Mouse (Mus musculus) midbrain, postnatal 0 days (tissue): ENCODE measurements around the gene Gpc6. TPM values are rescaled to one million over a fixed set of nuclear protein-coding genes. Genes with fewer than 3 reads are reported as not detected.

Experiments used
- ATAC-seq: fragments of 200-750 bp; cut with Nextera tagmentation; 2 replicates; pipeline ENCODE4 v1.8.0; 2017; ENCODE audit warnings: moderate number of reproducible peaks, mild to moderate bottlenecking, moderate TSS enrichment, moderate library complexity; ENCODE audit not compliant: low FRiP score
- DNase-seq: peaks from one replicate; pipeline ENCODE4 v3.0.0-alpha.2; 2015; ENCODE audit warnings: low spot score
- H3K27ac ChIP-seq: fragments of 300-500 bp; sonication (generic); 2 replicates; pipeline ENCODE4 v1.5.1; 2014; ENCODE audit warnings: low read depth, mild to moderate bottlenecking, low read length, mixed read lengths
- H3K27me3 ChIP-seq: fragments of 300-500 bp; sonication (generic); 2 replicates; pipeline ENCODE4 v1.6.1; 2014; ENCODE audit warnings: low read length, control low read depth, mixed read lengths; ENCODE audit not compliant: insufficient read depth
- H3K36me3 ChIP-seq: fragments of 300-500 bp; sonication (generic); 2 replicates; pipeline ENCODE4 v1.6.1; 2014; ENCODE audit warnings: low read length, control low read depth, mixed read lengths; ENCODE audit not compliant: insufficient read depth
- H3K4me1 ChIP-seq: fragments of 300-500 bp; sonication (generic); 2 replicates; pipeline ENCODE4 v1.6.1; 2014; ENCODE audit warnings: mild to moderate bottlenecking, control low read depth, antibody characterized with exemption, low read length, mixed read lengths; ENCODE audit not compliant: insufficient read depth
- H3K4me2 ChIP-seq: fragments of 300-500 bp; sonication (generic); 2 replicates; pipeline ENCODE4 v1.6.1; 2014; ENCODE audit warnings: low read depth, mild to moderate bottlenecking, low read length, mixed read lengths; ENCODE audit not compliant: poor library complexity, severe bottlenecking
- H3K4me3 ChIP-seq: fragments of 300-500 bp; sonication (generic); 2 replicates; pipeline ENCODE4 v1.5.1; 2014; ENCODE audit warnings: low read depth, mild to moderate bottlenecking, low read length, moderate library complexity
- H3K9ac ChIP-seq: fragments of 300-500 bp; sonication (generic); replicated peaks from 2 replicates; pipeline ENCODE4 v1.6.1; 2014; ENCODE audit warnings: mild to moderate bottlenecking, low read length, moderate library complexity, mixed read lengths; ENCODE audit not compliant: poor library complexity, severe bottlenecking
- H3K9me3 ChIP-seq: fragments of 300-500 bp; sonication (generic); 2 replicates; pipeline ENCODE4 v1.6.1; 2016; ENCODE audit warnings: low read length, control low read depth
- CTCF ChIP-seq: IDR thresholded peaks from 2 replicates; pipeline ENCODE4 v1.5.1; 2016; ENCODE audit warnings: antibody characterized with exemption, mild to moderate bottlenecking
- WGBS: fragments of 180-500 bp; shearing (Covaris S2); extraction: QIAGEN DNeasy Blood & Tissue Kit; methylation state at CpG from one replicate; pipeline ENCODE4 v1.1.7; 2014; 5-methylcytosine and 5-hydroxymethylcytosine counted together
- polyA plus RNA-seq: library from polyadenylated mRNA; unstranded; fragments of >200 nt; fragmentation: Nextera tagmentation; extraction: Ambion mirVana; gene quantifications from 2 replicates; pipeline ENCODE4 v1.2.1, GENCODE M21; 2015
- total RNA-seq: library from RNA; depleted of rRNA; stranded (reverse); fragments of >200 nt; gene quantifications from 2 replicates; pipeline ENCODE4 v1.2.3, GENCODE M21; 2014

Gpc6 gene
- total and polyA plus RNA-seq, 2 experiments from 2014 or later: 19.3 to 20.3 TPM

DNA sequence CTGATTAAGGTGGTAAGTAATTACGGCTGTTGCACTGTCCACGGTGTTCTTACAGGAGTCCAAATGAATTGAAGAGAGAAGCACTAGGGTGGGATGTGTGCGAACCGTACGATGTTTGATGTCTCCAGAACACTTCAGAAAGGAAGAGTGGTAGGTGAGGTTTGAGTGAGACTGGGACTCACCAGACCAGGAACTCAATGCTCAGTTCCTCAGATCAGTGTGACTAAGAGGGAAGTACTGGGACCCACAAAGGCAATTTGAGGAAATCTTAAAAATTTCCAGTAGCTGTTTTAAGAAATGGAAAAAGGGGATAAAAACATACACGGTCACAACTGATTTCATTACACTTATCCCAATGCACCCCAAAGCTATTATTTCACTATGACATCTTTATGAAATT is 764.7 kb downstream of the Gpc6 start:
- Histone ChIP-seq H3K4me1 (no peaks in the 10 kb centered on the region), H3K4me2 (no peak overlapping the region), H3K27ac (no peak overlapping the region), H3K27me3 (no peaks in the 10 kb centered on the region), H3K36me3 (no peaks in the 10 kb centered on the region), H3K4me3 (no peak overlapping the region), H3K9ac (no peak overlapping the region), H3K9me3 (no peaks in the 10 kb centered on the region)
- DNase-seq (no peak), ATAC-seq (no peak)
- TF ChIP-seq CTCF: no peak
- 95% methylated on average over 6 of the region's 6 CpGs for WGBS

GRCm38 (mm10) chr14:117695565-117695964 is 770.5 kb downstream of the Gpc6 start:
- H3K36me3 ChIP-seq: no peaks in the 10 kb centered on the region
- DNase-seq (no peak), ATAC-seq (no peak)
- H3K4me3 ChIP-seq: no peak overlapping the region
- H3K4me1 ChIP-seq: no peaks in the 10 kb centered on the region
- no peak overlapping the region for H3K27ac ChIP-seq
- no peaks in the 10 kb centered on the region for H3K27me3 ChIP-seq
- no peak for TF ChIP-seq CTCF
- WGBS: 83% methylated on average over 8 of the region's 8 CpGs
- no peaks in the 10 kb centered on the region for H3K9me3 ChIP-seq
- H3K4me2 ChIP-seq: no peak overlapping the region
- no peak overlapping the region for H3K9ac ChIP-seq

GRCm38 (mm10) chr14:117700670-117701280 is 775.7 kb downstream of the Gpc6 start:
- no peaks in the 10 kb centered on the region for H3K4me1 ChIP-seq
- TF ChIP-seq CTCF: no peak
- 30% methylated on average over 10 of the region's 10 CpGs for WGBS
- no peak overlapping the region for H3K4me3 ChIP-seq
- H3K9me3 ChIP-seq: no peaks in the 10 kb centered on the region
- no peaks in the 10 kb centered on the region for H3K27me3 ChIP-seq
- no peak for DNase-seq
- no peak overlapping the region for H3K27ac ChIP-seq
- H3K36me3 ChIP-seq: no peaks in the 10 kb centered on the region
- 0 out of 2 replicates have a peak overlapping the region, but pooled peaks have one; percentile 22 for H3K4me2 ChIP-seq
- H3K9ac ChIP-seq: no peak overlapping the region
- no peak for ATAC-seq

- H3K9me3 ChIP-seq: no peaks in the 10 kb centered on the region
- no peak overlapping the region for H3K4me2 ChIP-seq
- H3K4me1 ChIP-seq: no peaks in the 10 kb centered on the region
- H3K36me3 ChIP-seq: no peaks in the 10 kb centered on the region
- H3K4me3 ChIP-seq: no peak overlapping the region
- no peak for ATAC-seq
- H3K27ac ChIP-seq: no peak overlapping the region
- no peak for DNase-seq
- H3K27me3 ChIP-seq: no peaks in the 10 kb centered on the region
- WGBS: 89% methylated on average over 3 of the region's 3 CpGs
- no peak for TF ChIP-seq CTCF
- H3K9ac ChIP-seq: no peak overlapping the region
These were observed 783.7 kb downstream of the Gpc6 start for GRCm38 (mm10) chr14:117708817-117709216.

GRCm38 (mm10) chr14:117710463-117710911 is 785.4 kb downstream of the Gpc6 start:
- WGBS: 76% methylated on average over 10 of the region's 10 CpGs
- no peak overlapping the region for H3K27ac ChIP-seq
- H3K4me3 ChIP-seq: no peak overlapping the region
- no peaks in the 10 kb centered on the region for H3K36me3 ChIP-seq
- DNase-seq (peak; percentile 29), ATAC-seq (no peak)
- no peak overlapping the region for H3K4me2 ChIP-seq
- H3K27me3 ChIP-seq: no peaks in the 10 kb centered on the region
- no peaks in the 10 kb centered on the region for H3K9me3 ChIP-seq
- H3K4me1 ChIP-seq: no peaks in the 10 kb centered on the region
- no peak overlapping the region for H3K9ac ChIP-seq
- TF ChIP-seq CTCF: 0 out of 2 replicates have a peak, but pooled peaks have one; percentile 6

GRCm38 (mm10) chr14:117712311-117712710 is 787.2 kb downstream of the Gpc6 start:
- Histone ChIP-seq H3K27ac (no peak overlapping the region), H3K9ac (no peak overlapping the region), H3K36me3 (no peaks in the 10 kb centered on the region), H3K27me3 (no peaks in the 10 kb centered on the region), H3K4me3 (no peak overlapping the region), H3K9me3 (no peaks in the 10 kb centered on the region), H3K4me1 (no peaks in the 10 kb centered on the region), H3K4me2 (no peak overlapping the region)
- DNase-seq (no peak), ATAC-seq (no peak)
- WGBS: 95% methylated on average over 7 of the region's 7 CpGs
- TF ChIP-seq CTCF: no peak
